Mouse (Mus musculus) heart, embryonic 16.5 days (tissue): ENCODE measurements around the gene Olfr769. TPM values are rescaled to one million over a fixed set of nuclear protein-coding genes. Genes with fewer than 3 reads are reported as not detected.
"Not testable (repeated sequence)": the region's sequence is repeated elsewhere in the genome, so short reads cannot be mapped to it uniquely, and the experiment has no call there.

ENCODE experiments used
- ATAC-seq: fragments of 200-750 bp; cut with Nextera tagmentation; replicated peaks from 2 replicates; pipeline ENCODE4 v1.8.0; 2017; ENCODE audit warnings: moderate number of reproducible peaks; ENCODE audit not compliant: insufficient read depth, low FRiP score; ENCODE audit errors: extremely low read depth
- H3K27ac ChIP-seq: fragments of 300-500 bp; sonication (generic); 2 replicates; pipeline ENCODE4 v1.5.1; 2014; ENCODE audit warnings: mild to moderate bottlenecking, low read length, control low read depth, moderate library complexity
- H3K27me3 ChIP-seq: fragments of 300-500 bp; sonication (generic); 2 replicates; pipeline ENCODE4 v1.6.1; 2014; ENCODE audit warnings: low read length, mixed read lengths; ENCODE audit not compliant: control insufficient read depth, insufficient read depth
- H3K36me3 ChIP-seq: fragments of 300-500 bp; sonication (generic); 2 replicates; pipeline ENCODE4 v1.6.1; 2014; ENCODE audit not compliant: control insufficient read depth, insufficient read depth
- H3K4me1 ChIP-seq: fragments of 300-500 bp; sonication (generic); 2 replicates; pipeline ENCODE4 v1.6.1; 2014; ENCODE audit warnings: low read length, mixed read lengths; ENCODE audit not compliant: control insufficient read depth, insufficient read depth
- H3K4me2 ChIP-seq: fragments of 300-500 bp; sonication (generic); 2 replicates; pipeline ENCODE4 v1.6.1; 2014; ENCODE audit warnings: low read depth, mild to moderate bottlenecking, control low read depth, low read length
- H3K4me3 ChIP-seq: fragments of 300-500 bp; sonication (generic); 2 replicates; pipeline ENCODE4 v1.5.1; 2014; ENCODE audit warnings: mild to moderate bottlenecking, control low read depth, low read length
- H3K9ac ChIP-seq: fragments of 300-500 bp; sonication (generic); 2 replicates; pipeline ENCODE4 v1.6.1; 2014; ENCODE audit warnings: low read length, control low read depth
- H3K9me3 ChIP-seq: fragments of 300-500 bp; sonication (generic); replicated peaks from 2 replicates; pipeline ENCODE4 v1.6.1; 2016; ENCODE audit warnings: low read length; ENCODE audit not compliant: control insufficient read depth
- WGBS: fragments of 180-500 bp; shearing (Covaris S2); extraction: QIAGEN DNeasy Blood & Tissue Kit; methylation state at CpG from one replicate; pipeline ENCODE4 v1.1.7; 2014; 5-methylcytosine and 5-hydroxymethylcytosine counted together
- polyA plus RNA-seq: library from polyadenylated mRNA; unstranded; fragments of >200 nt; fragmentation: Nextera tagmentation; extraction: Ambion mirVana; gene quantifications from 2 replicates; pipeline ENCODE4 v1.2.1, GENCODE M21; 2015

Gene Olfr769
- polyA plus RNA-seq, result not detected in 2 replicates

GRCm38 (mm10) chr10:129117761-129118160 is at the start of gene Olfr769:
Olfr769 (minus strand) TSS chr10:129117861.
- peaks cover 2% of the 10 kb centered on the region; the same call in 1 of the 2 replicates for H3K9me3 ChIP-seq
- H3K36me3 ChIP-seq, result no peaks in the 10 kb centered on the region
- ATAC-seq, result no peak
- H3K27ac ChIP-seq, result no peak within 1 kb of the TSS
- H3K4me2 ChIP-seq, result no peak within 1 kb of the TSS
- no peak within 1 kb of the TSS for H3K9ac ChIP-seq
- no peaks in the 10 kb centered on the region for H3K4me1 ChIP-seq
- no peak within 1 kb of the TSS for H3K4me3 ChIP-seq
- H3K27me3 ChIP-seq, result no peaks in the 10 kb centered on the region
- WGBS, result 75% methylated on average over 2 of the region's 2 CpGs

- Histone ChIP-seq H3K9ac (no peak within 1 kb of the TSS), H3K4me1 (no peaks in the 10 kb centered on the region), H3K4me3 (no peak within 1 kb of the TSS), H3K4me2 (no peak within 1 kb of the TSS), H3K27me3 (no peaks in the 10 kb centered on the region), H3K9me3 (no peaks in the 10 kb centered on the region), H3K27ac (no peak within 1 kb of the TSS), H3K36me3 (no peaks in the 10 kb centered on the region)
- WGBS, result 66% methylated on average over 1 of the region's 1 CpGs
- no peak for ATAC-seq
These were observed 47.0 kb upstream of the Olfr769 start, which contains the start of gene Olfr771 for GRCm38 (mm10) chr10:129164651-129165050. Olfr771 (minus strand) TSS chr10:129164751.

GRCm38 (mm10) chr10:129138898-129139297 is 21.2 kb upstream of the Olfr769 start, which contains the start of gene Olfr770:
Olfr770 (minus strand) TSS chr10:129138998.
- 78% methylated on average over 2 of the region's 2 CpGs for WGBS
- H3K4me1 ChIP-seq, result no peaks in the 10 kb centered on the region

GRCm38 (mm10) chr10:129115146-129115545 is 2.5 kb downstream of the Olfr769 start:
- ATAC-seq, result no peak
- Histone ChIP-seq H3K9me3 (no peaks in the 10 kb centered on the region; the same call in 1 of the 2 replicates), H3K4me2 (no peak overlapping the region), H3K27me3 (no peaks in the 10 kb centered on the region), H3K4me3 (no peak overlapping the region), H3K27ac (no peak overlapping the region), H3K4me1 (no peaks in the 10 kb centered on the region), H3K9ac (no peak overlapping the region), H3K36me3 (no peaks in the 10 kb centered on the region)
- 91% methylated on average over 3 of the region's 3 CpGs for WGBS

More at GRCm38 (mm10) chr10:129138898-129139297, 21.2 kb upstream of the Olfr769 start, which contains the start of gene Olfr770:
- Histone ChIP-seq H3K4me2 (no peak within 1 kb of the TSS), H3K9ac (no peak within 1 kb of the TSS), H3K27ac (no peak within 1 kb of the TSS), H3K36me3 (no peaks in the 10 kb centered on the region), H3K27me3 (no peaks in the 10 kb centered on the region), H3K9me3 (no peaks in the 10 kb centered on the region), H3K4me3 (no peak within 1 kb of the TSS)
- ATAC-seq, result no peak

GRCm38 (mm10) chr10:129101231-129101630 is 16.4 kb downstream of the Olfr769 start:
- WGBS, result 39% methylated on average over 3 of the region's 3 CpGs
- no peak overlapping the region for H3K4me2 ChIP-seq
- no peak for ATAC-seq
- H3K9ac ChIP-seq, result no peak overlapping the region
- H3K4me3 ChIP-seq, result no peak overlapping the region
- H3K36me3 ChIP-seq, result no peaks in the 10 kb centered on the region
- no peaks in the 10 kb centered on the region for H3K4me1 ChIP-seq
- 0 out of 2 replicates have a peak, but pooled peaks cover 2% of the 10 kb centered on the region for H3K9me3 ChIP-seq
- H3K27ac ChIP-seq, result no peak overlapping the region
- H3K27me3 ChIP-seq, result no peaks in the 10 kb centered on the region

GRCm38 (mm10) chr10:129099275-129099674 is 18.4 kb downstream of the Olfr769 start, which contains the start of gene Olfr768:
Olfr768 (minus strand) TSS chr10:129099375.
- no peak for ATAC-seq
- H3K4me3 ChIP-seq, result no peak within 1 kb of the TSS
- no peaks in the 10 kb centered on the region for H3K4me1 ChIP-seq
- no peak within 1 kb of the TSS for H3K27ac ChIP-seq
- 52% methylated on average over 1 of the region's 1 CpGs for WGBS
- H3K9me3 ChIP-seq, result 0 out of 2 replicates have a peak, but pooled peaks cover 2% of the 10 kb centered on the region
- H3K4me2 ChIP-seq, result no peak within 1 kb of the TSS
- H3K27me3 ChIP-seq, result no peaks in the 10 kb centered on the region
- H3K9ac ChIP-seq, result no peak within 1 kb of the TSS
- H3K36me3 ChIP-seq, result no peaks in the 10 kb centered on the region

GRCm38 (mm10) chr10:129082810-129083209 is 34.9 kb downstream of the Olfr769 start, which contains the start of gene Olfr767:
Olfr767 (minus strand) TSS chr10:129082910.
- not testable (repeated sequence) for H3K4me1 ChIP-seq, ATAC-seq, H3K4me2 ChIP-seq, H3K9me3 ChIP-seq, H3K9ac ChIP-seq, H3K36me3 ChIP-seq, H3K27ac ChIP-seq, H3K4me3 ChIP-seq, H3K27me3 ChIP-seq

- no peaks in the 10 kb centered on the region for H3K36me3 ChIP-seq
- no peak within 1 kb of the TSS for H3K9ac ChIP-seq
- 74% methylated on average over 2 of the region's 2 CpGs for WGBS
- H3K4me2 ChIP-seq, result no peak within 1 kb of the TSS
- no peaks in the 10 kb centered on the region for H3K9me3 ChIP-seq
- no peak within 1 kb of the TSS for H3K4me3 ChIP-seq
- H3K27ac ChIP-seq, result no peak within 1 kb of the TSS
- no peak for ATAC-seq
- no peaks in the 10 kb centered on the region for H3K27me3 ChIP-seq
- no peaks in the 10 kb centered on the region for H3K4me1 ChIP-seq
These were observed 48.8 kb downstream of the Olfr769 start, which contains the start of gene Olfr766-ps1 for GRCm38 (mm10) chr10:129068877-129069276. Olfr766-ps1 (minus strand) TSS chr10:129068977.
